19 mouse cellular contexts compared by ENCODE assay signal in the genomic region with DNA sequence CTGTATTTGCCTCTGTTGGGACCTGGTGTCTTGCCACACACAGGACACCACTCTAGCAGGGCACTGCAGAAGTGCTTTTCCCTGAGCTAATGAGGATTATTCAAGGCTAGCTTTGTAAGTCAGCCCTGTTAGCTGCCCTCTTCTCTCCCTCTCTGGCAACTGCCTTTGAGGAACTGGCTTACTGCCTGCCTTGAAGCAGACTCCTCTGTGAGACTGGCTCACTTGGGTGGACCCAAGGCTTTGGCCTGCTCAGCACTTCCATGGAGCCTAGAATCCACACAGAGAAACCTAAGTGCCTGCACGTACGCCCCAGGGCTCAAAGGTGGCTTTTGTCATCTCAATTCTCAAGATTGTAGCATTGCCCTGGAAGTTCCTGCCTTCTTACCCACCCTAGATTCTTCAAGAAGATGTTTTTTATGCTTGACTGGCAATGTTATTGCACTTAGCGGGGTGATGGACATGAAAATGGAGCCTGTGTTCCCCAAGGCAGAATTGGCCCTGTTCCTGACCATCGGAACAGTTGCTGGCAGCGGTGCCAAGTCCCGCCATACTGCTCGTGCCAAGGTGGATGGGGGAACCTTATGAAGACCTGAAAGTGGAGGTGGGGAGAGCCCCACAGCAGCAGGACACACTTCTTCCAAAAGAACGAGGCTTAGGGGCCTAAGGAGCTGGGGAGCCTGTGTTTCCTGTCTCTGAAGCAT. TPM values are rescaled to one million over a fixed set of nuclear protein-coding genes. Genes with fewer than 3 reads are reported as not detected.
DNase-seq lines count a peak whose midpoint lies in the region; ATAC-seq and TF ChIP-seq lines count a peak whose summit lies in the region.
"Had no signal": no experiment of that assay in that cellular context is flagged by ENCODE, and none has a peak within 500 bp of the region (broad histone marks: within the 10 kb centered on the region; RNA-seq: fewer than 3 reads in every experiment).

No protein-coding gene starts in this region.

- no peak overlapping the region for H3K9ac ChIP-seq in kidney, embryonic 15.5 days
- H3K9ac ChIP-seq in midbrain, postnatal 0 days (replicated peaks; ENCODE audit: low read length, poor library complexity, severe bottlenecking): no peak overlapping the region
- H3K9ac ChIP-seq in midbrain, embryonic 15.5 days: no peak overlapping the region
- H3K9ac ChIP-seq: heart, embryonic 15.5 days; hindbrain, embryonic 12.5 days; midbrain, embryonic 12.5 days had no signal

- peak; percentile 60 to 67 for DNase-seq in cerebellum, postnatal 14 days
- no peak for DNase-seq in cerebellum, adult 11-12 months
- DNase-seq in kidney, adult 11 months: peak; percentile 33
- peak; percentile 32 for DNase-seq in midbrain, postnatal 0 days (ENCODE audit: low spot score)
- peak; percentile 48 to 62 for DNase-seq in kidney, postnatal 36 days
- no peak for DNase-seq in thymus, postnatal 0 days (ENCODE audit: low spot score)
- DNase-seq: embryo, embryonic 11 days; gastrocnemius, adult 2 months; heart, adult 18-20 months; lung, adult 18-20 months; thymus, postnatal 36 days had no signal

- no peak for TF ChIP-seq CTCF in midbrain, postnatal 0 days (IDR thresholded peaks at IDR 0.05)

- no peaks in the 10 kb centered on the region for H3K27me3 ChIP-seq in kidney, embryonic 15.5 days
- no peaks in the 10 kb centered on the region for H3K27me3 ChIP-seq in midbrain, postnatal 0 days (ENCODE audit: insufficient read depth, low read length)
- H3K27me3 ChIP-seq in midbrain, embryonic 15.5 days (replicated peaks): no peaks in the 10 kb centered on the region
- H3K27me3 ChIP-seq: CH12.LX; heart, embryonic 15.5 days; hindbrain, embryonic 12.5 days; midbrain, embryonic 12.5 days had no signal

- H3K9me3 ChIP-seq in kidney, embryonic 15.5 days (replicated peaks): no peaks in the 10 kb centered on the region
- H3K9me3 ChIP-seq in midbrain, postnatal 0 days (ENCODE audit: low read length): no peaks in the 10 kb centered on the region
- H3K9me3 ChIP-seq in midbrain, embryonic 15.5 days: no peaks in the 10 kb centered on the region
- H3K9me3 ChIP-seq: heart, embryonic 15.5 days; hindbrain, embryonic 12.5 days; midbrain, embryonic 12.5 days had no signal

- H3K4me2 ChIP-seq in kidney, embryonic 15.5 days: no peak overlapping the region
- H3K4me2 ChIP-seq in midbrain, postnatal 0 days (ENCODE audit: low read depth, low read length, poor library complexity, severe bottlenecking): no peak overlapping the region
- no peak overlapping the region for H3K4me2 ChIP-seq in midbrain, embryonic 15.5 days
- H3K4me2 ChIP-seq: heart, embryonic 15.5 days; hindbrain, embryonic 12.5 days; midbrain, embryonic 12.5 days had no signal

- H3K4me3 ChIP-seq in kidney, embryonic 15.5 days (replicated peaks): no peak overlapping the region
- no peak overlapping the region for H3K4me3 ChIP-seq in midbrain, postnatal 0 days (ENCODE audit: low read depth, low read length)
- H3K4me3 ChIP-seq in midbrain, embryonic 15.5 days: no peak overlapping the region
- H3K4me3 ChIP-seq: gastrocnemius, adult 2 months; heart, embryonic 15.5 days; hindbrain, embryonic 12.5 days; midbrain, embryonic 12.5 days had no signal

- no peaks in the 10 kb centered on the region for H3K4me1 ChIP-seq in kidney, embryonic 15.5 days
- H3K4me1 ChIP-seq in midbrain, postnatal 0 days (ENCODE audit: insufficient read depth, low read length): no peaks in the 10 kb centered on the region
- no peaks in the 10 kb centered on the region for H3K4me1 ChIP-seq in midbrain, embryonic 15.5 days
- H3K4me1 ChIP-seq: heart, embryonic 15.5 days; hindbrain, embryonic 12.5 days; midbrain, embryonic 12.5 days had no signal

- H3K36me3 ChIP-seq in kidney, embryonic 15.5 days: peaks cover 61% of the 10 kb centered on the region
- H3K36me3 ChIP-seq in midbrain, postnatal 0 days (ENCODE audit: insufficient read depth, low read length): peaks cover 47% of the 10 kb centered on the region
- peaks cover 34% of the 10 kb centered on the region for H3K36me3 ChIP-seq in midbrain, embryonic 15.5 days (replicated peaks)

- ATAC-seq in kidney, embryonic 15.5 days (replicated peaks; ENCODE audit: low FRiP score): no peak
- no peak for ATAC-seq in midbrain, postnatal 0 days (ENCODE audit: low FRiP score)
- no peak for ATAC-seq in midbrain, embryonic 15.5 days (replicated peaks)
- ATAC-seq: intestine, postnatal 0 days had no signal

- WGBS in kidney, embryonic 15.5 days: 86% methylated on average over 8 of the region's 8 CpGs
- 82% methylated on average over 8 of the region's 8 CpGs for WGBS in midbrain, postnatal 0 days
- 92% methylated on average over 8 of the region's 8 CpGs for WGBS in midbrain, embryonic 15.5 days

- H3K27ac ChIP-seq in kidney, embryonic 15.5 days: no peak overlapping the region
- H3K27ac ChIP-seq in midbrain, postnatal 0 days (ENCODE audit: low read depth, low read length): peak overlapping the region; percentile 26; the same call in 1 of the 2 replicates
- H3K27ac ChIP-seq in midbrain, embryonic 15.5 days: no peak overlapping the region
- H3K27ac ChIP-seq: gastrocnemius, adult 2 months; heart, embryonic 15.5 days; hindbrain, embryonic 12.5 days; macrophage; midbrain, embryonic 12.5 days had no signal

RNA-seq across cellular contexts. Expression of a gene that starts 20.7 kb away (rescaled TPM):
- polyA plus RNA-seq in kidney, embryonic 15.5 days (2015; fragmentation: Nextera tagmentation; extraction: Ambion mirVana): 0.48 and 0.71 TPM in 2 replicates
- total RNA-seq in midbrain, postnatal 0 days (2014; rRNA removed): 0.09 TPM in 1 of 2 replicates, not detected in the other
- 0.06 and 0.09 TPM in 2 replicates for polyA plus RNA-seq in midbrain, postnatal 0 days (2015; fragmentation: Nextera tagmentation; extraction: Ambion mirVana)
- 0.05 and 0.06 TPM in 2 replicates for polyA plus RNA-seq in midbrain, embryonic 15.5 days (2015; fragmentation: Nextera tagmentation; extraction: Ambion mirVana)
- 0.05 and 0.13 TPM in 2 replicates for polyA plus RNA-seq in thymus, postnatal 0 days (2015; fragmentation: Nextera tagmentation; extraction: Ambion mirVana)
- total RNA-seq: gastrocnemius, adult 2 months had no signal
- polyA plus RNA-seq: macrophage; midbrain, embryonic 12.5 days had no signal

RNA-seq across cellular contexts. Expression of a gene that starts 54.0 kb away (rescaled TPM):
- polyA plus RNA-seq in kidney, embryonic 15.5 days (2015; fragmentation: Nextera tagmentation; extraction: Ambion mirVana): 22.4 and 23.6 TPM in 2 replicates
- 65.4 and 68.4 TPM in 2 replicates for total RNA-seq in midbrain, postnatal 0 days (2014; rRNA removed)
- polyA plus RNA-seq in midbrain, postnatal 0 days (2015; fragmentation: Nextera tagmentation; extraction: Ambion mirVana): 36.0 and 37.3 TPM in 2 replicates
- 53.6 and 56.0 TPM in 2 replicates for polyA plus RNA-seq in midbrain, embryonic 15.5 days (2015; fragmentation: Nextera tagmentation; extraction: Ambion mirVana)
- 37.6 and 51.3 TPM in 2 replicates for polyA plus RNA-seq in thymus, postnatal 0 days (2015; fragmentation: Nextera tagmentation; extraction: Ambion mirVana)

Comparison
In these comparisons a context has a peak if more than half of its experiments do, and no peak if none do; other contexts are left out.
1. DNase-seq: peak in cerebellum, postnatal 14 days (2 of 2), kidney, adult 11 months (single experiment), midbrain, postnatal 0 days (single experiment) and kidney, postnatal 36 days (2 of 2); none in cerebellum, adult 11-12 months (single experiment) and thymus, postnatal 0 days (single experiment).